Mouse (Mus musculus) erythroid progenitor cell, adult 5-6 weeks (primary cell): Measurements from ENCODE around the gene Wfdc1. TPM values are rescaled to one million over a fixed set of nuclear protein-coding genes. Genes with fewer than 3 reads are reported as not detected.

Experiments used
- ATAC-seq: replicated peaks from 2 replicates; pipeline ENCODE4 v1.8.0; 2016; ENCODE audit warnings: moderate number of reproducible peaks, mild to moderate bottlenecking, moderate TSS enrichment, inconsistent platforms; ENCODE audit not compliant: poor library complexity, low FRiP score, severe bottlenecking
- total RNA-seq, 2 experiments: library from RNA; stranded (forward) in 1 of 2; stranded (reverse) in 1 of 2; fragments of 150-400 nt in 1 of 2; fragments of 186-747, 209-891 nt in 1 of 2; gene quantifications; 2 replicates each; pipeline versions ENCODE4 v1.2.3 to v1.2.4; 2015 to 2017; ENCODE audit warnings: low replicate concordance in 2 of 2

Wfdc1 gene
- total RNA-seq, 2 experiments from 2014 or later = not detected

DNA sequence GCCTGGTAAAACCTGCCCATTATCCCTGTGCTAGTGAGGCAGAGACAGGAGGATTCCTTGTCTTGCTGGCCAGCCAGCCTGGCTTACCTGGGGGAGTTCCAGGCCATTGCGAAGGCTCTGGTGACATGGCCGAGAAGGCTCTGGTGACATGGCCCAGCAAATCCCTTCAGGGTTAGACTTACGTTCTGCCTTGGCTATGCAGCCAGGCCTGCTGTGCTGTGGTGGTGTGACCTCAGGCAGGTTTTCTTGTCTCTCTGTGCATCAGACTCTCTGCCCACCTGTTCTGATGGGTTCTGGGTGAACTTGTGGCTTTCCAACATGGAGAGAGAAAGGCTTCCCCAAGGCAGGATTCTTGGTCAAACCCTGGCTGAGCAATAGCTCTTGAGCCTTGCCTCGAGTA is 28.8 kb upstream of the Wfdc1 start:
- no peak for ATAC-seq

DNA sequence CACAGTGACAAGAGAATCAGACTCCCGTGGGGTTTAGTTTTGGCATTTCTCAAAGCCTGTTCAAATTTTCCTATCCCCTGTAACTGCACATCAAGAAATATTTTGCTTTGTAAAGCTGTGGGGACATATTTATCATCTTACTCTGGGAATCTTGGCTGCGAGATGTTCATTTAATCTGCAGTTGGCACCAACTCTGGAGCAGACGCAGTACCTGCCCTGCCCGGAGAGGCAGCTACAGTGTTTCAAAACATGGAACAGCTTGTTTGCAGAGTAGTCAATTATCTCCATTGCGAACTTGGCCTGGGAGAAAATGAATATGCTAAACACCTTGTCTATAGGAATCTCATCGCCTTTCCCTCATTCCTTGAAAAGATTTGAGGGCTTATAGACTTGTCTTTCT is 27.9 kb upstream of the Wfdc1 start:
- ATAC-seq = no peak

DNA sequence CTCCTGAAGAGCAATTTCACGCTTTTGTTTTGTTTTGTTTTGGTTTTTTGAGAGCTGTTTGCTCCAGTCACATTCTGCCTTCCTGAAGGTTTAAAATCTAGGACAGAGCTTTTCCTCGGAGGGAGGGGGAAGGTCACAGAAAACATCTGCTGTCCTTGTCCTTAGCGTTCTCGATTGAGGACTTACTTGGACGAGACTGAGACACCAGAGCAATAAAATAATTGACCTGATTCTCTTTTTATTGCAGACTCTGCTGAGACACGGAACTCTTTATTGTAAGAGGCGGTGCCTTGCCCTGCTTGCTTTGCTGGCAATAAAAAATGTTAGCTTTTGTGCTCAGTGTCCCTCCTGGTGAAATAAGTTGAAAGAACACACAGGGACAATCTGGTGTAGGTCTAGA is 26.4 kb upstream of the Wfdc1 start:
- ATAC-seq = no peak

DNA sequence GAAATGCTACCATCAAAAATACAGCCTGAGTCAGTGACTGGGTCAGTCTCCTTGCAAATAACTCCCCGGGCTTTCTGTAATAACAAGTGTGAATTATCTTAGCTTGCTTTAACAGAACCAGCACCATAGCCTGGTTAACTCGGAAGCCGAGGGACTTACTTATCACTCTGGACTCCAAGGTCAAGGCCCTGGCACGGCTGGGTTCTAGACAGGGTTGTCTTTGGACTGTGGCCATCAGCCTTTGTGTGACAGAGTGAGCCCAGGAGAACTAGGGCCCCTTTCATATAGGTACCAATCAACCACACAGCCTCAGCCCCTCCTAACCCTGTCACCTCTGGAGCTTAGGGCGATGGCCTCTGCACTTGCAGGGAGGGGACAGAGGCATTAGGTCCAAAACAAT is 25.1 kb upstream of the Wfdc1 start:
- no peak for ATAC-seq

DNA sequence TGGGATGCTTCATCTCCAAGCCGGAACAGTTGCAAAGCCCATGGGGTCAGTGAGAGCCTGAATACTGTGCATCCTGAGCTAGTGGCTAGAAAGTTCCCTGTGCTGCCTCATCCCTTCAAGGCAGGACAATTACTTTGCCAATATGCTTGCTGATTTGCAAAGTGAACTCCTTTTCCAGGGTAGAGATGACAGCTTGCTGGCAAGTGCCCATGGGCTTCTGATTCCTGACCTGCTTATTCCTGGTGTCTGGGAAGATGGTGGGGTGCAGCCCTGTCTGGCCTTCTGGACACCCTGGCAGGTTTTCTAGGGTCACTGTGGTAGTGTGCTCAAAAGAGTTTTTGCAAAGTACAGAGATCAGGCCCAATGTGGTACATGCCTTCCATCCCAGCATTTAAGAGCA is 23.2 kb upstream of the Wfdc1 start:
- no peak for ATAC-seq

DNA sequence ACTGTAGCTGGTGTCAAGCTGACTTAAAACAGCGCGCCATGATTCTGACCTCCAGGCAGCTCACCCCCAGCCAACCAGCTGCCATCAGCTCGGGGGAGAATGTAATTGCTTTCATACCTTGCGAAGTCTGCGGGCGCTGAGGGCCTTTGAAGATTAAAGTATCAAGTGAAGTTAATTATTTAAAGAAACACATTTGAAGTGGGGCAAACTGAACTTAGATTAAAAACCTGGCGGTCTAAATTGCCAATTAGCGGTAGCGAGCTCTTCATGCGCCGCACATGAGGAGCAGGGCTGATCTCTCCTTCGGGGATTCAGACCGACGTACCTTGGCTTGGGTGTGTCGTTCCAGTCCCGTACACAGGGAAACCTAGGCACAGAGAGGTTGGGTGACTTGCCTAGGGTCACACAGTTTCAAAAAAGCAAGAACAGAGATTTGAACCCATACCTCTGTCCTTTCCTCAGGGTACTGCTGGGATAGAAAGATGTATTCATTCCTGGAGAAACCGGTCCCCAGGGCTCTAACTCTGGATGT is 21.7 kb upstream of the Wfdc1 start:
- no peak for ATAC-seq

DNA sequence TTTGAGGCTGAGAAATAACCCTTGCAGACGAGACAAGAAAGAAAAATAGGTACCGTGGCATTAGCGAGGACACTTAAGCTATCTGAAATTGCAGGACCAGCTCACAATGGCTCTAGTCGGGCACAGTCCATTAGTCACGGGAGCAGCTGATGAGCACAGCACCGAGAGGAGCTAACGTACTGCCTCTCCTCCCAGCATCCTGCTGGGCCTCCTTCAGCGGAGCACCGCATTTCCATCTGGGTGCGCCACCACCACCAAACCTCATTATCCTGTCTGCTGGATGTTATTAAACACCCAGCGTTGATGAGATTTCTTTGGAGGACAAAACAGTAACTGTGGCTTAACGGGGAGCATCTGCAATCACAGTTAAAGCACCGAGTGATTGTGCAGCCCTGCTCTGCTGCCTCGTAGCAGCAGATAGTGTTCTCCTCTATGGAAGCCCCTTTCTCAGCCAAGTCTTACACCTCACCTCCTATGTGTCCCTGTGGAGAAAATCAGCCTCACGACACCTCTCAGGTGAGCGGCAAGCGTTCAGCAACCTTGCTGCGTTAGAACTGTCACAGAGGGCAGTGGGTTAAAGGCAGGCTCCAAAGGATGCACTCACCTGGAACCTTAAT is 21.1 kb upstream of the Wfdc1 start:
- ATAC-seq = no peak

DNA sequence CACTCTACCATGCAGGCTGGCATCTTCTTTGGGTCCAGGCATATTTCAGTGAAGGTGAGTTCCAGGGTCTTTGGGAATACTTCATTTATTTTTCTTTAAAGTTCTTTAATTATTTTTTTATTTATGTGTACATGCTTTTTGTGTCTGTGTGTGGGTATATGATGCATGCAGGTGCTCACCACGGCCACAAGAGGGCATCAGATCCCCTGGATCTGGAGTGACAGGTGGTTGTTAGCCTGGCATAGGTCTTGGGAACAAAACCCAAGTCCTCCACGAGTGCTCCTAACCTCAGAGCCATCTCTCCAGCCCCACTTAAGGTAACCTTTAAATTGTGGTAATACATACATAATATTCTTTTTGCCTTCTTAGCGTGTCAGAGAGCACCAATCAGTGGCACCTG is 20.0 kb upstream of the Wfdc1 start:
- no peak for ATAC-seq

DNA sequence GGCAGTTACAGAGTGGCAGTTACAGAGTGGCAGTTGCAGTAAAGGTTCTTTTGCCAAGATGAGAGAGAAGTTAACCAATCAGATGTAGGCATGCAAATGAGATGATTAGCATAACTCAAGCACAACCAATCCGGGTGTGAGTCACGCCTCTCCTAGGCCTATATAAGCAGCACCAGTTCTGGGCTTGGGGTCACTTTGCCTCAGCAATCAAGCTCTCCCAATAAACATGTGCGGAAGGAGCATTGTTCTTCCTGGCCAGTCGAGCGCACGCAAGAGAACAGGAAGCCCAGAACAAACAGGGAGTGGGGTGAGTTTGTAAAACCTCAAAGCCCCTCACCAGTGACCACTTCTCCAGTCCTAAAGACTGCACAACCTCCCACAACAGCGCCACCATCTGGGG is 19.3 kb upstream of the Wfdc1 start:
- ATAC-seq = no peak

DNA sequence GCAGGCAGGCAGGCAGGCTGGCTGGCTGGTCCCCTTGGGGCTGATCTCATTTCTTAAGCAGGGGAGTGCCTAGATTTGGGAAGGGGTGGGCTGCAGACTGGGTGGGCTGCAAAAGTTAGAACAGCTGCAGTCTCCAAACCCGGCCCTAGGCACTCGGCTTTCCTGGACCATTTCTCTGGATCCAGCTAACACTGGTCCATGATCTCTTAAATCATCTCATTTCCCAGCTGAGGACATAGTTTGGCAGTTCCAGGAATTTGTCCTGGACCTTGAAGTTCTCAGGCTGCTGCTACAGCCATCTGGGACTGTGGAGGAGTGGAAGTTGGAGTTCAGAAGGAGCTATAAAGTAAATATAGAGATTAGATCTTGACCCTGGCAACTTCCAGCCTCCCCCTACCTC is 14.8 kb upstream of the Wfdc1 start:
- no peak for ATAC-seq

DNA sequence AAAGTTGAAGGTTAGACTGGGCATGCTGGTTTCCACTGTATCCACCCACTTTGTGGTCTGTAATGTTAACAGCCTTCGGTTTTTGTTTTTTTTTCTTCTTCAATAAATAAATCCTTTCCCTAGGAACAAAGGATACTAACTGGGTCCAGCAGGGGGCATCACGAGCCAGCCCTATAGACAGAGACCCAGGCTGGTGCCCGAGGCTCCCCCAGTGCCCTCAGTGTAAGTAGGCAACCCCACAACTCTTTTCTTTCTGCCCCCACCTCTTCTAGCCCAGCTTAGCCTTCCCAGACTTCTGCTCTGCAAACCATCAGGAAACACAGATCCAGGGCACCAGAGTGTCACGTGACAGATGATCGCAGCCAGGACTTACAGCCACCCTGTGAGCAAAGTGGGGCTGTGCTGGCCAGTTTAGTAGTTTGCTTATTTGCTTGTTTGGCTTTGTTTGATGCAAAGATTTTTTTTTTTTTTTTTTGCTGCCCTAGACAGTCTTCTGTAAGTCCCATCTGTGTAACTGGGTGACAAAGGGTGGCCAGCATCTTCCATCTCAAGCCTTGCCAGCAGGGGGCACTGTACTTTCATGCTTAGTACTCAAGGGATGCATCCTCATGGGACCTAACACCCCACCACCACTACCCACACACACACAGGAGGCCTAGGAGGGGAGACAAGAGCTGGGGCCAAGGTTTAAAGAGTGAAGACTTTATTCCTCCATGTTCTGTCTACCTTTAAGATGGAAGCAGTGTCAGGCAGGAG is 9.3 kb upstream of the Wfdc1 start:
- ATAC-seq = no peak

DNA sequence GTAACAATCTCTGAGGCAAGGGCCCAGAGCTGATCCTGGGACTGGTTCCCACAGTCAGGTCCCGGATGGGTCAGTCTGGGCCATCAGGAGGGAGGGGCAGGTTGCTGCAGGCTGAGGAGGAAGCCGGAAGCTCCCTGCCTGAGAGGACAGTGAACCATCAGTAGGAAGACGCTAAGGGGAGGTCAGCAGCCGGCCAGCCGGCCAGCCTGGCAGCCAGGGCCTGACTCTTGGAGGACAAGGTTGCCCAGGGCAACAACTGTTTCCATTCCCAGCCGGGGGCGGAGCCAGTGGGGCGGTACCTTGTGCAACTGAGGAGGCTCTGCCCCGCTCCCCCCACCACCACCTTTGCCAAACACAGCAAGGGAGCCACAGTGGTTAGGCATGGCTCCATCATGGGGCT is 5.1 kb upstream of the Wfdc1 start:
- no peak for ATAC-seq

DNA sequence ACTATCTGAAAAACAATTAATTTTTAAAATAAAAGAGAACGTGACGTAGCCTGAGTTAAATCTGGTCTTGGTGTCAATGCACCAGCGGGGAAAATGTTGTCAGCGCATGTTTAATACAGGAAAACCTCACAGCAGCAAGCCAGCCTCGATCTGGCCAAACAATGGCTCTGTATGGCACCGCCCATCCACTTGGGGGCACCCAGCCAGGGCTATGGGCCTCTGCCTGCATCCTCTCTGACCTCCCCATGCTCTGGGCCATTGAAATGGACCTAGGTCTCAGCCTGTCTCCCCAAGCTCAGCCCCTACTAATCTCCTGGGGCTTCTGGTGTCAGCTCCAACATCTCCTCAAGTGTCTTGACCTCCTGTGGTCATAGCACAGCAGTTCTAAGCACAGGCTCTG is 4.3 kb upstream of the Wfdc1 start:
- ATAC-seq = no peak

DNA sequence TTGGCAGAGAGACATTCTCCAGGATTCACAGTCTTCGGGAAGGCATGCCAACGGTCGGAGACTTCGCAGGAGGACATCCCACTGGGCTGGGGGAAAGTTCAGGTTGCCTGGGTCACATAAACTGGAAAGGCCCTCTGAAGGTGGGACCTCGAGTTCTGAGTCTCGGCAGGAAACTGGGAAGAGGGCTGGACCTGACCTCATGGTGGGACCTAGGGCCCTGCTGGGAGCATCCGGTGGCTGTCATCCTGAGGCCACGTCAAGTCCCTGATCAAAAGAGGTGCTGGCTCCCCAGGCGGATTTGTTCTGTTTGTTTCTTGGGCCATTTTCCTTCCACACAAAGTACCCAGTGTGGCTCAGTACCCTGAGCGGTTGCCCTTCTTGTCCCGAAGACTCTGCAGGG is 2.7 kb upstream of the Wfdc1 start:
- no peak for ATAC-seq

DNA sequence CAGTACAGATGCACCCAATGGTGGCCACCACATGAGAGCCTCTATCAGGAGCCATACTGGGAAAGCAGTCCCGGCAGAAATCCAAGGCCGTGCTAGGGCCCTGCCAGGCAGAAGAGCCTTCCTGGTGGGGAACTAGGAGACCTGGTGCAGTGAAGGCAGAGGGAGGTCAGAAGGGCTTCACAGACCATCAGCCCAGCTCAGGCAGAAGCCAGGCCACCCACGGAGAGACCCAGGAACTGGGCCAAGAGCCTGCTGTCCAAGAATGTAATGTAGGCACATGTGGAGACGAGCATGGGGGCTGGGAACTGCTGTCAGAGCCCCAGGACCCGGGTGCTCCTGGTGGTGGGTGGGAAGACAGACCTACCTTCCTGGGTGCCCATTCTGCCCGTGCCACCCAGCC is 895 bp upstream of the Wfdc1 start:
- ATAC-seq = no peak

DNA sequence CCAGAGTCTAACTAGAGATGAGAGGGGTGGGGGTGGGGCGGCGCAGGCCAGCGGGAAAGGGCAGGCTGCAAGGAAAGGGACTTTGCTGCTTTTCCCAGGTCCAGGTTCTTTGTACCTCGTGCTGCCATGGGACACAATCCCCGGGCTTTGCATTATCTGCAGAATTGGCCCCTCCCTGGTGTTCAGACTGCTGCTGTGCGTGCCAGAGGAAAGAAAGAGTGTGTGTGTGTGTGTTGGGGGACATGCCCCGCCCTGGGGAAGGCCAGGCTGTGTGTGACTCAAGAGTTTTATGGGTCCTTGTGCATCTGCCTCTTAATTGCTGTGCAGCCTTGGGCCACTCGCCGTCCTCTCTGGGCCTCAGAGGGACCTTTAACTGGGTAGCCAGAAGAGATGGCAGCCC is 2.3 kb downstream of the Wfdc1 start:
- no peak for ATAC-seq

DNA sequence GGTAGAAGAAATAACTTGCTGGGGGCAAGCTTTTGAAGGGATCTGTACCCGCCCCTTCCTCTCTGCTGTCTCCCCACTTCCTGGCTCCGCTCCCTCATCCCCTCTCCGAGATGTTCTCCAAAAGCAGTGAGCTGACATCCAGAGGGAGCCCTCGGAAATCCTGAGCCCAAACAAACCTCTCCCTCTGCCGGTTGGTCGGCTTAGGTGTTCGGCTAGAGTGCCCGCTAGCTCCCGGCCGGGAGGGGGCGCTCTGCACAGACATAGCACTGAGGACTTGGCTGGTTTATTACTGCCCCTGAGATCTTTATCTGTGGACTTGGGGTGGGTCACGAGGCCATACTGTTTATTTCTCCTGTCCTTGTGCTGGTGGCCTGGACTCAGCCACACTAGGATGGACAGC is 3.1 kb downstream of the Wfdc1 start:
- no peak for ATAC-seq

DNA sequence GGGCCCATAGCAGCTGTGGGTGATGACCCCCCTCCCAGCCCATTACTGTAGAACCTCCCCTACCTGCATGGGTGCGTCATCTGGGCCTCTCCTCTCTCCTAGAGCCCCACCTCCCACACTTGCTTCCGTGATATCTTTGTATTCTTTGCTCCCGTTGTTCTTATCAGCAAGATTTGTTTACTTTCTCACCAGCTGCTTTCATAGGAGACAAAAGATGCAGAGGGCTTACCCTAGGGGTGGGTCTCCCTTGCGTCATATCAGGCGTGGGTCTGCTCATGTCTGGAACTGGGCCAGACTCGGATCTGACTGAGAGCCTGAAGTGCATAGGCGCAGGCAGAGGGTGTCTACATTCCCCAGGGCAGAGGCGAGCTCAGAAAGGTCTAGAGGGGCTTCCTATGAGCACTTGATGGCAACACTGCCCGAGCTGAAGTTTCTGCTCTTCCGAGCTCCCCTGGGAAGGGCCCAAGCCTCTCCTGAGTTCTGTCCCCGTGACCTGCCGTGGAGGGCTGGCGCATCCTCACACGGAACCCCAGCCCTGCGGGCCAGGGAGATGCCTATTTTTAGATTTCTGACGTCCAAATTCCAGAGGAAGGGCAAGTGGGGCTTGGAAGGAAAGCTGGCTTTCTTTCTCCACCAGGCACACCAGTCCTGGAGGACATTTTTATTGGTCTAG is 4.4 kb downstream of the Wfdc1 start:
- ATAC-seq = no peak

DNA sequence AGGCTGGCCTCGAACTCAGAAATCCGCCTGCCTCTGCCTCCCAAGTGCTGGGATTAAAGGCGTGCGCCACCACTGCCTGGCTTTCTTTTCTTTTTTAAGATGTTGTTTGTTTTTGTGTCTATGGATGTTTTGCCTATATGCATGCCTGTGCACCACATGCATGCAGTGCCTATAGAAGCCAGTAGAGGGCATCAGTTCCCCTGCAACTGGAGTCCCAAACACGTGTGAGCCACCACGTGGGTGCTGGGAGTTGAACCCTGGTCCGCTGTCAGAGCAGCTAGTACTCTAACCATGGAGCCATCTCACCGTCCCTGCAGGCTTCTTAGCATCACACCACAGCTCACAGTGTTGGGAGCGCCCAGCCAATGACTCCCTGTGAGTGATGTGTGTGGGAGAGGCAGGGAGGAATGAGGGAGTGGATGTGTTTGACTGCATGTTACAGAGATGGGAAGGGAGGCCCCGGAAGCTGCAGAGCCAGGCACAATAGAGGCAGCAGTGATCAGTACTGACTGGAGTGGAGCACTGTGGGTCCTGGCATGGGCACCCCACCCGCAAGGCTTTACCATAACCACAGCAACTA is 7.9 kb downstream of the Wfdc1 start:
- ATAC-seq = no peak

DNA sequence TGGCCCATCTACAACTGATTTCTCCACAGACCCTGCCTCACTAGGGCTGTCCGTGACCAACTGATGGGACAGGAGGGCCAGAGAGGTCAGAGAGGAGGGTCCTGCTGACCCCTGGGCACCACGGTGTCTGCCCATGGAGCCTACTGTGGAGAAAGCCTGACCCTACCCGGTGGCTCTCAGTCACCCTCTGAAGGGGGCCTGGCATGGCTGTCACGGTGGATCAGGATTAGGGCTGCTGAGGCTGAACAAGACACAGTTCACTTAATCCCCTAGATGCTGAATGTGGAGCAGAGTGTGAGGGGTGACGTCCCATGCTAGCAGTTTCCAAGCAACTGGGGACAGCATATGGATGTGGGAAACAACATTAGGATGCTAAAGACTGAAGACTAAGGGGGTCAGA is 9.3 kb downstream of the Wfdc1 start:
- ATAC-seq = no peak

DNA sequence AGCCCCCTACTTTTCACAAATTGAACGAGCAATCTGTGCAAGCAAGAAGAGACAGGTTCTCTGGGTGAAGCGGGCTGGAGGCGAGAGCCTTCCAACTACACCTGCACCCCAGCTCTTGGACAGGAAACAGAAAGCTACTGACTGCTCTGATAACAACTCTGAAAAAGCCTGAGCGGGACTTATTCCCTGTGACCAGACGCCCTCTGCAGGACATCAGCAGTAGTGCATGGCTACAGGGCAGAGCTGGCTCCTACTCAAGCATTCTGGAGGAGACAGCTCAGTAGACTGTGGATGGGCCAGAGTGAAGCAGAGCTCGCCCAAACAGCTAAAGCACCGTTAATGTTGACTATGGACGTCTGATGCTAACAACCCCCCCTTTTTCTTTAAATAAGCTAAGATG is 10.2 kb downstream of the Wfdc1 start:
- ATAC-seq = no peak
